Mouse (Mus musculus): ENCODE results near the gene Iyd. TPM values are rescaled to one million over a fixed set of nuclear protein-coding genes. Genes with fewer than 3 reads are reported as not detected.

The Iyd gene
- polyA plus RNA-seq, 1 experiment from 2014 or later: 3.9 TPM

Other genes starting within 250 kb of the Iyd start
- gene Ppp1r14c, start 174.2 kb upstream of the Iyd start, polyA plus RNA-seq (2016; fragmentation: Nextera tagmentation; extraction: Ambion mirVana): 0.19 and 0.30 TPM in 2 replicates
- gene Plekhg1, start 200.1 kb downstream of the Iyd start, polyA plus RNA-seq (2016; fragmentation: Nextera tagmentation; extraction: Ambion mirVana): 2.1 and 3.2 TPM in 2 replicates

All from liver, embryonic 12.5 days (tissue).